Mouse (Mus musculus) liver, adult 2 months (tissue): Measurements from ENCODE around the gene Tango2.

Source experiments
- CTCF ChIP-seq: fragments of 200-500 bp; IDR thresholded peaks from 2 replicates; pipeline ENCODE4 v1.5.1; 2011; ENCODE audit warnings: low read depth, low read length, control low read depth
- POLR2A ChIP-seq: fragments of 200-500 bp; IDR thresholded peaks from 2 replicates; pipeline ENCODE4 v1.6.1; 2011; ENCODE audit warnings: low read length, control low read depth; ENCODE audit not compliant: insufficient read depth; ENCODE audit errors: extremely low read depth

GRCm38 (mm10) chr16:18321443-18321842, 26.5 kb downstream of the Tango2 start:
- TF ChIP-seq CTCF (no peak), POLR2A (no peak)
